Mouse (Mus musculus) forebrain, postnatal 0 days (tissue): ENCODE data around the gene 1520401A03Rik. TPM values are rescaled to one million over a fixed set of nuclear protein-coding genes. Genes with fewer than 3 reads are reported as not detected.
A peak's percentile ranks its signal among the peaks of the same experiment; 100 is the strongest.

Experiments used
- ATAC-seq: fragments of 200-750 bp; cut with Nextera tagmentation; 2 replicates; pipeline ENCODE4 v1.8.0; 2017; ENCODE audit warnings: mild to moderate bottlenecking, moderate library complexity
- DNase-seq: peaks from one replicate; pipeline ENCODE4 v3.0.0-alpha.2; 2015
- H3K27ac ChIP-seq: fragments of 300-500 bp; sonication (generic); 2 replicates; pipeline ENCODE4 v1.5.1; 2014; ENCODE audit warnings: low read depth, mild to moderate bottlenecking, antibody characterized with exemption, low read length, moderate library complexity, mixed read lengths
- H3K27me3 ChIP-seq: fragments of 300-500 bp; sonication (generic); 2 replicates; pipeline ENCODE4 v1.6.1; 2014; ENCODE audit warnings: mild to moderate bottlenecking, low read length, mixed read lengths; ENCODE audit not compliant: insufficient read depth
- H3K36me3 ChIP-seq: fragments of 300-500 bp; sonication (generic); 2 replicates; pipeline ENCODE4 v1.6.1; 2014; ENCODE audit warnings: mild to moderate bottlenecking, moderate library complexity; ENCODE audit not compliant: insufficient read depth
- H3K4me1 ChIP-seq: fragments of 300-500 bp; sonication (generic); 2 replicates; pipeline ENCODE4 v1.6.1; 2014; ENCODE audit warnings: antibody characterized with exemption; ENCODE audit not compliant: insufficient read depth
- H3K4me2 ChIP-seq: fragments of 300-500 bp; sonication (generic); 2 replicates; pipeline ENCODE4 v1.6.1; 2014; ENCODE audit warnings: low read depth, mild to moderate bottlenecking, moderate library complexity
- H3K4me3 ChIP-seq: fragments of 300-500 bp; sonication (generic); 2 replicates; pipeline ENCODE4 v1.5.1; 2014; ENCODE audit warnings: low read depth, low read length, mixed read lengths
- H3K9ac ChIP-seq: fragments of 300-500 bp; sonication (generic); 2 replicates; pipeline ENCODE4 v1.6.1; 2014; ENCODE audit warnings: mild to moderate bottlenecking
- H3K9me3 ChIP-seq: fragments of 300-500 bp; sonication (generic); 2 replicates; pipeline ENCODE4 v1.6.1; 2016; ENCODE audit warnings: low read length
- CTCF ChIP-seq: sonication (generic); IDR thresholded peaks from 2 replicates; pipeline ENCODE4 v1.5.1; 2016; ENCODE audit warnings: antibody characterized with exemption, control low read depth, low read depth
- WGBS: fragments of 180-500 bp; shearing (Covaris S2); extraction: QIAGEN DNeasy Blood & Tissue Kit; methylation state at CpG from one replicate; pipeline ENCODE4 v1.1.7; 2014; 5-methylcytosine and 5-hydroxymethylcytosine counted together
- polyA plus RNA-seq: library from polyadenylated mRNA; unstranded; fragments of >200 nt; fragmentation: Nextera tagmentation; extraction: Ambion mirVana; gene quantifications from 2 replicates; pipeline ENCODE4 v1.2.1, GENCODE M21; 2015
- total RNA-seq: library from RNA; depleted of rRNA; stranded (reverse); fragments of >200 nt; gene quantifications from 2 replicates; pipeline ENCODE4 v1.2.3, GENCODE M21; 2014

The 1520401A03Rik gene
- total and polyA plus RNA-seq, 2 experiments from 2014 or later: not detected

DNA sequence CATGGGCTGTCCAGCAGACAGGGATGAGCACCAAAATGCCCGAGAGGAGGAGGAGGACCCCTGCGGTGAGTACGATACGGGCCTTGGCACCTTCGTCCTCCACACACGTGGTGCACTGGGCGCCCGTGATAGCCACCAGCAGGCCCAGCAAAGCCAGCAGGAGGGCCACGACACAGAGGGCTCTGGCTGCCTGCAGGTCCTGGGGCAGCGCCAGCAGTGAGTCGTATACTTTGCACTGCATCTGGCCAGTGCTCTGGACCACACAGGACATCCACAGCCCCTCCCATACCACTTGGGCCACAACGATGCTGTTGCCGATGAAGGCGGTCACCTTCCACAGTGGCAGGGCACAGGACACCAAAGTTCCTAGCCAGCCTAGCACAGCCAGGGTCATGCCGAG, 39.4 kb downstream of the 1520401A03Rik start:
- no peak overlapping the region for H3K4me3 ChIP-seq
- ATAC-seq (no peak), DNase-seq (no peak)
- TF ChIP-seq CTCF: no peak
- H3K4me1 ChIP-seq: no peaks in the 10 kb centered on the region
- H3K9me3 ChIP-seq: no peaks in the 10 kb centered on the region
- no peak overlapping the region for H3K27ac ChIP-seq
- no peak overlapping the region for H3K4me2 ChIP-seq
- no peaks in the 10 kb centered on the region for H3K36me3 ChIP-seq
- H3K9ac ChIP-seq: no peak overlapping the region
- H3K27me3 ChIP-seq: peaks cover 26% of the 10 kb centered on the region
- 34% methylated on average over 15 of the region's 15 CpGs for WGBS

DNA sequence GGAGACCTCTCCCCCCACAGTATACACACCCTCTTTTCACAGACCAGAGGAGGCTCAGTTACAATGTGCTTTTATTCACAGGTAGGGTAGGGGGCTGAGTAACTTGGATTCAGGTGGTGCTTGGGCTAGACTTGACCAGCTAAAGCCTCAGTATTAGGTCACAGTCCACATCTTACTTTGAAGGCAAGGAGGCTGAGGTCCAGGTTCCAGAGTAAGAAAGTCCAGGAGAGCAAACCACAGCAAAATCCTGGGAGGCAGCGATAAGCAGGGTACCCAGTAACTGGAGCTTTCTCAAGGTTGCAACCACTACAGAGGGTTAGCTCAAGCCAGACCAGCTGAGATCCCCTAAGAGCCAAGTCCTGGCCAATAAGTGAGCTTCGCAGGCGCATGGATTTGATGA, 40.1 kb downstream of the 1520401A03Rik start:
- TF ChIP-seq CTCF: no peak
- H3K9ac ChIP-seq: no peak overlapping the region
- no peak for DNase-seq
- H3K4me2 ChIP-seq: no peak overlapping the region
- H3K27ac ChIP-seq: no peak overlapping the region
- H3K4me3 ChIP-seq: no peak overlapping the region
- ATAC-seq: no peak
- no peaks in the 10 kb centered on the region for H3K9me3 ChIP-seq
- H3K27me3 ChIP-seq: peaks cover 26% of the 10 kb centered on the region
- H3K4me1 ChIP-seq: no peaks in the 10 kb centered on the region
- H3K36me3 ChIP-seq: no peaks in the 10 kb centered on the region
- 72% methylated on average over 3 of the region's 3 CpGs for WGBS

DNA sequence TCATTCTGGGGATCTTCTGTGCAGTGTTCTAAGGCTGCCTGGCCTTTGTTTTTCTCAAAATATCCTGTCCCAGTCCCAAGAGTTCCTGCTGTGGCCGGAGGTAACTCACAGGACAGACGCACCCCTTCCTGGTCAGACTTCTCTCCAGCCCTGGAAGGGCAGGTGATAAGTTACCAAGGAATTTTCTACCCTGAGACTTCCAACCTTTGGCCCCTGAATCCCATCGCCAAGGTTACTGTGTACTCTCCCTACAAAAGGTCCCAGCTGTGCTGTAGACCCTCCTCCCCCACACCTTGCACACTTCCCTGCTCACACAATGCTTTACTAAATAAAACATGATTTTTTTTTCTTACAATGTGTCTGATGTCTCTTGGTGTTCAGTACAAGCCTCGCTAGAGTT, 40.5 kb downstream of the 1520401A03Rik start:
- no peak for TF ChIP-seq CTCF
- ATAC-seq (no peak), DNase-seq (no peak)
- Histone ChIP-seq H3K9me3 (no peaks in the 10 kb centered on the region), H3K27ac (no peak overlapping the region), H3K9ac (no peak overlapping the region), H3K4me2 (no peak overlapping the region), H3K4me3 (no peak overlapping the region), H3K27me3 (peaks cover 26% of the 10 kb centered on the region), H3K36me3 (no peaks in the 10 kb centered on the region), H3K4me1 (no peaks in the 10 kb centered on the region)
- 67% methylated on average over 4 of the region's 4 CpGs for WGBS

DNA sequence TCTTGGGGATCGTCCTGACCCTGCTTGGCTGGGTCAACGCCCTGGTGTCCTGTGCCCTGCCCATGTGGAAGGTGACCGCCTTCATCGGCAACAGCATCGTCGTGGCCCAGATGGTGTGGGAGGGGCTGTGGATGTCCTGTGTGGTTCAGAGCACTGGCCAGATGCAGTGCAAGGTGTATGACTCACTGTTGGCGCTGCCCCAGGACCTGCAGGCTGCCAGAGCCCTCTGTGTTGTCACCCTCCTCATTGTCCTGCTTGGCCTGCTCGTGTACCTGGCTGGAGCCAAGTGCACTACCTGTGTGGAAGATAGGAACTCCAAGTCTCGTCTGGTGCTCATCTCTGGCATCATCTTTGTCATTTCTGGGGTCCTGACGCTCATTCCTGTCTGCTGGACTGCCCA, 41.5 kb downstream of the 1520401A03Rik start:
- H3K27me3 ChIP-seq: peaks cover 30% of the 10 kb centered on the region
- no peak overlapping the region for H3K4me3 ChIP-seq
- 69% methylated on average over 10 of the region's 10 CpGs for WGBS
- no peaks in the 10 kb centered on the region for H3K9me3 ChIP-seq
- ATAC-seq (no peak), DNase-seq (no peak)
- no peak for TF ChIP-seq CTCF
- H3K36me3 ChIP-seq: no peaks in the 10 kb centered on the region
- H3K4me1 ChIP-seq: peaks cover 9% of the 10 kb centered on the region; the same call in 1 of the 2 replicates
- H3K9ac ChIP-seq: no peak overlapping the region
- H3K27ac ChIP-seq: no peak overlapping the region
- H3K4me2 ChIP-seq: no peak overlapping the region

DNA sequence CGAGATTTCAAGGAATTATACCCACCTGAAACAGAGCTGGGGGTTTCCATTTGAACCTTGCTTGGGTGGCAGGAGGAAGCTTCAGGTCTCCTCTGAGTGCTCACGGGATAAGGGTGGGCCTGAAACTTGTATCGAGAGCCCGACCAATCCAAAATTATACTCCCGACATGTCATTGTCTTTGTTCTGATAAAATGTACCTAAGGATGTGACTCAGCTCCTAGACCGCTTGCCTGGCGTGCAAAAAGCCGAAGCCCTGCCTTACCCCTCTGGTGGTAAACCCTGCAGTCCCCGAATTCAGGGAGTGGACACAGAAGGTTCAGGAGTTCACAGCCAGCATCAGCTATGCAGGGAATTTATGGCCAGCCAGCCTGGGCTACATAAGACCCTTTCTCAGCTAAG, 42.2 kb downstream of the 1520401A03Rik start:
- 87% methylated on average over 9 of the region's 9 CpGs for WGBS
- ATAC-seq: no peak

DNA sequence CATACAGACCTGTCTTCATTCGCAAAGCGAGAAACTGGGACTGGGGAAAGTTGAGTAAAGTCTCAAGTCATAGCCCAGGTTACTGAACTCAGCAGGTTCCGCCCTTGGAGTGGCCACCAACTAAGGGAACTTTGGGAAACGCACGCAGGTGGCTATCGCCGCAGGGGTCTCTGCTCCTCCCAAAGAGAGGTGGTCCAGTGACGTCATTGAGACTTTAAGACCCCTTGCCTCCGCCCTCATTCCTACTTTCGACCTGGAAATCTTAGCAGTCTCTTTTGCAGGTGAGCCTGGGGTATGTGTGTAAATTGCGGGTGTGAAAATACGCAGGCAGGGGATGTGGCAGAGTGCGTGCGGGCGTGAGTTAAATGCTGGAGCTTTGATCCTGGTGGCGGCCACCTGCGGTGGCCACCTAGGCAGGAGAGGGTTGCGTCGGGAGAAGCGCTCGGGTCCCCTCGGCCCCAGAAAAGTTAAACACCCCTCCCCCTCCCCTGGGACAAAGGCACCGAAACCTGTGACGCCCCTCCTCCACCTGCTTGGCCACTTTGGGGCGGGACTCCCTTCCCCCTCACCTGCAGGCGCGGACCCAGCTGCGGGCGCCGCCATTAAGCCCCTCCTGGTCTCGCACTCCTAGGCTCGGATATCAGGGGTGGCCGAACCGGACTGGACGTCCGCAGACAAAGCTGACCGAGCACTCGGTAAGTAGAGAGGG, 43.3 kb downstream of the 1520401A03Rik start, which contains the start of gene Cldn6:
TSS of gene Cldn6 (plus strand) at position 123 of the 709 bp plus-strand sequence.
- H3K27me3 ChIP-seq: peaks cover 30% of the 10 kb centered on the region

More for the DNA sequence above, 42.2 kb downstream of the 1520401A03Rik start:
- H3K27ac ChIP-seq: no peak overlapping the region
- no peak overlapping the region for H3K9ac ChIP-seq
- no peak overlapping the region for H3K4me2 ChIP-seq
- no peaks in the 10 kb centered on the region for H3K36me3 ChIP-seq
- H3K4me3 ChIP-seq: no peak overlapping the region
- DNase-seq: no peak
- H3K4me1 ChIP-seq: peaks cover 10% of the 10 kb centered on the region; the same call in 1 of the 2 replicates
- TF ChIP-seq CTCF: no peak
- peaks cover 30% of the 10 kb centered on the region for H3K27me3 ChIP-seq
- H3K9me3 ChIP-seq: no peaks in the 10 kb centered on the region

DNA sequence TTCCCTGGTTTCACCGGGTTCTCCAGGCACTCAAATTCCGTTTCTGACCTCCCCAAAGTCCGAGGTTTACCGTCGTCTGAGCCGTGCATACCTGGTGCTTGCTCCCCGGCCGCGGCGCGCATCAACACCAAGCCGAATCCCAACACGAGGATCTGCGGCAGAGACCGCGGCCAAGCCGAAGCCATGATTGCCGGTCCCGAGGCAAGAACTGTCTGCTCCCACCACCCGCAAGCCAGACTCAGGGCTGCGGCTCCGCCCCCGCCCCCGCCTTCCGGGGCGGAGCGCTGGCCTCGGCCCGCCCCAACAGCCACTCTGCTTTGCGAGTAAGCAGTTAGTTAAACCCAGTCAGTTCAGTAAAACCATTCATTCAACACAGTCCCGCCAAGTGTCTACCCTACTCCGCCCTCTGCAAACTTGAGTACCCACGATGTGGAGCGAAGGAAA, 45.3 kb downstream of the 1520401A03Rik start, which contains the start of gene Tnfrsf12a:
TSS of gene Tnfrsf12a (minus strand) at position 233 of the 444 bp plus-strand sequence.
- TF ChIP-seq CTCF: no peak
- H3K9me3 ChIP-seq: no peaks in the 10 kb centered on the region
- peaks cover 30% of the 10 kb centered on the region for H3K27me3 ChIP-seq
- WGBS: 1% methylated on average over 34 of the region's 34 CpGs
- peak within 1 kb of the TSS; percentile 39 for H3K4me3 ChIP-seq
- DNase-seq (peak; percentile 80), ATAC-seq (peak; percentile 21; the same call in 1 of the 2 replicates)
- peak within 1 kb of the TSS; percentile 70 for H3K4me2 ChIP-seq
- no peak within 1 kb of the TSS for H3K27ac ChIP-seq
- H3K9ac ChIP-seq: peak within 1 kb of the TSS; percentile 23; the same call in 1 of the 2 replicates
- H3K36me3 ChIP-seq: no peaks in the 10 kb centered on the region
- H3K4me1 ChIP-seq: peaks cover 18% of the 10 kb centered on the region; the same call in 1 of the 2 replicates

More for the DNA sequence above, 43.3 kb downstream of the 1520401A03Rik start, which contains the start of gene Cldn6:
- TF ChIP-seq CTCF: no peak
- no peaks in the 10 kb centered on the region for H3K36me3 ChIP-seq
- 0 out of 2 replicates have a peak within 1 kb of the TSS, but pooled peaks have one; percentile 5 for H3K4me3 ChIP-seq
- no peak within 1 kb of the TSS for H3K27ac ChIP-seq
- WGBS: 4% methylated on average over 38 of the region's 38 CpGs
- H3K4me2 ChIP-seq: 0 out of 2 replicates have a peak within 1 kb of the TSS, but pooled peaks have one; percentile 24
- no peak for DNase-seq
- no peak for ATAC-seq
- H3K9ac ChIP-seq: no peak within 1 kb of the TSS
- H3K9me3 ChIP-seq: no peaks in the 10 kb centered on the region
- H3K4me1 ChIP-seq: peaks cover 17% of the 10 kb centered on the region; the same call in 1 of the 2 replicates
